Mouse (Mus musculus): Measurements from ENCODE around the gene Plpp3.

Gene Plpp3

DNA sequence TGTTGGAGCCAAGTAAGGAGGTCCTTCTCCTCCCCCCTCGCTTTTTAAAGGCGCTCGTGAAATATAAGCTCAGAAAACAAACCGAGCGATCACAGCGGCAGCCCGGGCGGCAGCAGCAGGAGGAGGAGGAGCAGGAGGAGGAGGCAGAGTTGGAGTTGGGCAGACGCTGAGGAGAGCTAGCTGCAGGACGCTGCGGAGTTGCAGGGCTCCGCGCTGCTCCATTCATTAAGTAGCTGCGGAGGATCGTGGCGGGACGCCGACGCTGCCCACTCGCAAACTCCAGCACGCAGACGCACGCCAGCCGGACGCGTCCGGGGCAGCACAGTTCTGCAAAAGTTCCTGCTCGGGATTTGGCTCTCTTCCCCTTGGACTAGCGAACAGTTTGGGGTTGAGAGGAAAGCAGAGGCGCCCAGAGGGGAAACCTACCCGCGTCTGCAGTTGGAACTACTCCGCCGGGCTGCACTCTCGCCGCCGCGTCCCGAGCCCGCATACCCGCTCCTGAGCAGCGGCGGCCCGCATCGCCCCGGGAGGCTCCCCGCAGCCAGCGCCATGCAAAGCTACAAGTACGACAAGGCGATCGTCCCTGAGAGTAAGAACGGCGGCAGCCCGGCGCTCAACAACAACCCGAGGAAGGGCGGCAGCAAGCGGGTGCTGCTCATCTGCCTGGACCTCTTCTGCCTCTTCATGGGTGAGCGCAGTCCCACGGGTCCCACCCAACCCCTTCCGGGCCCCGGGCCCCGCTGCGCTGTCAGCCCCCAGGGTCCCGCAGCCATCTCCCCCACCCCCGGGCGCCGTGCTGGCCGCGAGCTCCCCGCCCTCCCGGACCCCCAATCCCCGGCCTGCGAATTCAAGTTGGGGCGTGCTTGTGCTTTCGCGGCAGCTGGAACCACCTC, at the start of gene Plpp3:
Gene Plpp3, plus strand, starts transcription at position 72 of the 893 bp plus-strand sequence.
- DNase-seq (ENCODE audit: low spot score) = peak; percentile 85

DNA sequence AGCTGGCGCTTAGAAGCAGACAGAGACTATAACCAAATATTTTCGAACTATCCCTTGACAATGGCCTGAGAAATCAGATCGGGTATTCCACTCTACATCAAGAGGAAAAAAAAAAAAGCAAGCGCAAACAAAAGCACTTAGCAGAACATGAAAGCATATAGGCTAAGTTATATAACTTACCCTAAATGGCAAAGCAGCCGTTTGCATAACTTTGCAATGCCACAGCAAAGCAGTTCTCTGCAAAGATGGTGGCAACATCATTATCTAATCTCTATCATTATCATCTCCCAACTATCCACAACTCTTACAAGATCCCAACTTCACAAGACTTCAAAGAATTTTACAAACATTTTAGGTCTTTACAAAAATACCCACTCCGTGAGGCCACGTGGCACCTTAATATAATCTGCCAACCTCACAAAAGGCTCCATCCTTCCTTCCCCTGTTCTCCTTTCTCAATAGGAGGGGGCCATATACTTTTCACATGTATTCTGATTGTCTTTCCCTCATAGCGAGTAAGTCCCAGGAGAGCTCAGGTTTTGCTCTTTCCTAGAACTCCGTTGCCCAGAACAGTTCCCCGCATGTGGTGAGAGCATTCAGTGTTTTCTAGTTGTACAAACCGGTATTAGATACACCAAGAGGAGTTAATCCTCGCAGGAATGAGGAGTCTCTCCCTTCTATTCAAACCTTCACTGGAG, 49.1 kb upstream of the Plpp3 start:
- no peak for DNase-seq (ENCODE audit: low spot score)

DNA sequence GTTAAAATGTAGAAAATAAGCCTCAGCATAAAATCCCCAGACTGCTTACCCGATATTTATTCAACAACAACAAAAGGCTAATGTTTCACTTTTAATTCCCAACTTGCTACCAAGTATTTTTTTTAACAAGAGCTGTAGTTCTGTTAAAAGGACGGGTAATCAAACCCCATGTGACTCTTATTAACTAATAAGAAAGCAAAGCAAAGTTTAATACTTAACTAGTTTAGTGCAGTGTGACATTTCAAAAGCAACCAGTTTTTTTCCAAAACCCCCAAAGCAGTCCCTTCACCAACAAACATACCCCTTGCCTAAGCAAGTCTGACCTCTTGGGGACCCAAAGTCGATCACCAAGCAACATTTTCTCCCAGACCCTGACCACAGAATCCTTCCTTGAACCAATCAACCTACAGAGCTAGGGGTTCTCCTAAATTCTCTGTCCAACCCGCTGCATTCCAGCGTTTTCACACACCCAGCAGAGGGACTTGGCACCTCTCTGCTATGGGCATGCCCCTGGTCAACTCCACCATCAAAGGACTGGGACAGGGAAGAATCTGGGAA, 48.4 kb upstream of the Plpp3 start:
- DNase-seq (ENCODE audit: low spot score) = no peak

DNA sequence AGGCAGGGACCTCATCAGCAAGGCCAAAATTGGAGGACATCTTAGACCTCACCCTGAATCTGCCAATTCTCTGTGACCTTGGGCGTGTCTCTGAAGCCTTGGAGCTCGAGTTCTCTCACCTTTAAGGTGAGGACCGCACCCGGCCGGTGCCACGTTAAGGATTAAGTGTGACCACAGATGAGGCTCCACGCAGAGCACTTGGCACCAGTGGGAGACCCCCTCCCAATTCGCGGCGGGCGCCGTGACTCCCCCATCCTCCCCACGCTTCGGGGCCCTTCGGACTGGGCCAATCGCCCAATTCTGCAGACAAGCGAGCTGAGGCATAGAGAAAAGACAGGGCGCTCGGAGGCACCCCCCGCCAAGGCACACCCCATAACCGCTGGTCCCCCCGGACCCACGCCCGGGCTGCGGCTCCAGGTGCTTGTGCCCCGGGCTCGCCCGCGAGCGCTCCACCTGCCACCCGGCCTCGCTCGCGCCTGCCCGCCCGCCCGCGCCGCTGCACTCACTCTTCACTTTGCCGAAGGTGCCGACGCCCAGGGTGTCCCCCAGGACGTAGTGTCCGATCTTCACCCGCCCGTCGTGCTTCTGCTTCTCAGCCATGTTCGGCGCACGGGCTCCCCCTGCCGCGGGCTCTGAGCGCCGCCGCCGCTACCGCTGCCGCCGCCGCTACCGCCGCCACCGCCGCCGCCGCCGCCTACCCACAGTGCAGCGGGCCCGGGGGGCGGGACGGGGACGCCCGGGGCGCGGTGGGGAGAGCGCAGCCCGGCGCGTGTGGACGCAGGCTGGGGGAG, 47.8 kb upstream of the Plpp3 start, which contains the start of gene Prkaa2:
Gene Prkaa2, minus strand, starts transcription at position 692 of the 791 bp plus-strand sequence.
- DNase-seq (ENCODE audit: low spot score) = peak; percentile 83

DNA sequence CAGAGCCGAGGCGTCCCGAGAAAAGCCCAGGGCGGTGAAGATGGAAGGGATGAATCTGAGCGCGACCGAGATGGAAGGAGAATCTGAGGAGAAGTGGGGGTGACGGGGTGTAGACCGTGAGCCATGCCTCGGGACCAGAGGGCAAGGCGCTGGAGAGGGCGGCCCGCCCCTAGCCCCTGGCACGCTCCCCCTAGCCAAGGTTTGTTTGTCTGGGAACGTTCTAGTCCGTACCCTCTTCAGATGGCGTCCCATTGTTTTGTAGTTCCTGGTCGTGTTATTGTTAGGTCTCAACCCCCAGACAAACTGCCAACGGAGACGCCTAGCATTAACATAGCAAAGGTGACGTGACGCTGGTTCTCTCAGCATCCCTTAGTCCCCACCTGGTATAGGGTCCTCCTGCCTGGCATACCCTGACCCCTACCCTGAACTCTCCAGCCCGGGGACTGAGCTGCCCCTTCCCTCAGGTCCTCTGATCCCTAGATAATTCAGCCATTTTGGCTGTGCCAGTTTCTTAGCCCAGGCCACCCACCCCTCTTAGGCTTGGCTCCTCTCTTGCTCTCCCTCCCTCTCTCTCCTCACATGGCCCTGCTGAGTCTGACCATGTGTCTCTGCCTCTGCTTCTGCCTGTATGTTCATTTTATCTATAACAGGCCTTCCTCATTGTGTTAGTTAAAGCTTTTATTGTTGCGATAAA, 47.0 kb upstream of the Plpp3 start:
- no peak for DNase-seq (ENCODE audit: low spot score)

DNA sequence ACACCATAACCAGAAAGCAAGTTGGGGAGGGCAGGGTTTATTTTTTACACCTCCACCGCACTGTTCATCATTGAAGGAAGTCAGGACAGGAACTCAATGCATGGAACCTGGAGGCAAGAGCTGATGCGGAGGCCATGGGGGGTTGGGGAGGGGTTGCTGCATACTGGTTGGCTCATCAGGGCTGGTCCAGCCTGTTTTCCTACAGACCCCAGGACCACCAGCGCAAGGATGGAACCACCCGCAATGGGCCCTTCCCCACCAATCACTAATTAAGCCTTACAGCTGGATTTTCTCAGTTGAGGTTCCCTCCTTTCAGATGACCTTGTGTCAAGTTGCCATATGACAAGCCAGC, 46.5 kb upstream of the Plpp3 start:
- no peak for DNase-seq (ENCODE audit: low spot score)

DNA sequence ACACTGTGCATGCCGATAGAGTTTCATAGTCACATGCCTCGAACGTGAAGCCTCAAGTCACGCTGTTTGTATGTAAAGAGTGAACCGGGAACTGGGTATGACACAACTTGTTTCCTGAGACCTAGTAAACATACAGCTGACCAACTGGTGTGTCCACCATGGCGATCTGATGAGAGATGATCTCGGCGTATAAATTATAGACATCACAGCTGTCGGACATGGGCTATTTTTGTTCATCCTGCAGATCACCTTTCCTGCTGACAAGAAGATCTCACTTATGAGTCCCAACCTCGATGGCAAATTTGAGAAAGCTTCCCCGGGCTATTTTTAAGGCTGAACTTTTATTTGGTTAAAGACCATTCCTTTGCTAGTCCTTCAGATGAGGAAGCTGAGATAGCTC, 45.4 kb upstream of the Plpp3 start:
- no peak for DNase-seq (ENCODE audit: low spot score)

DNA sequence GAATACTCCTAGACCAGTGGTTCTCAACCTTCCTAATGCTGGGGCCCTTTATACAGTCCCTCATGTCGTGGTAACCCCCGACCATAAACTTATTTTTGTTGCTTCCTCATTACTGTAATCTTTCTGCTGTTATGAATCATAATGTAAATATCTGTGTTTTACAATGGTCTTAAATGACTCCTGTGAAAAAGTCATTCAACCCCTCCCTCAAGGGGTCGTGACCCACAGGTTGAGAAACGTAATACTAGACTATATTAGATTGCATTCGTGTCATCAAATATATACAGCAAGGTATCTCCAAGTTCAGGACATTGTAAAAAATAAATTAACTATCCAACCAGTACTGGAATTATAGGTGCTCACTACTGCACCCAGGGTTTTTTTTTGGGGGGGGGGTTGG, 44.1 kb upstream of the Plpp3 start:
- no peak for DNase-seq (ENCODE audit: low spot score)

DNA sequence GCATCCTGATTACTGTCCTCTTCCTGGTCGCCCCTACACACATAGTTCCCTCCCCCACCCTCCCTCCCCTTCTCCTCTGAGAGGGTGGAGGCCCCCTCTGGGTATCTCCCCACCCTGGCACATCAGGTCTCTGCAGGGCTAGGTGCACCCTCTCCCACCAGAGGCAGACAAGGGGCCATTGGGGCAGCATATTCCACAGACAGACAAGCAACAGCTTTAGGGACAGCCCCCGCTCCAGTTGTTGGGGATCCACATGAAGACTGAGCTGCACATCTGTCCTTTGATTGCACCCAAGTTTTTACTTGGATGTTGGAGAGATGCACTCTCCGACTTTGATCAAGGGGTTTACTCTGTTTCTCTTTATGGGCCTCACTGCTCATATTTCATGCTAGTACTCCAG, 43.7 kb upstream of the Plpp3 start:
- no peak for DNase-seq (ENCODE audit: low spot score)

DNA sequence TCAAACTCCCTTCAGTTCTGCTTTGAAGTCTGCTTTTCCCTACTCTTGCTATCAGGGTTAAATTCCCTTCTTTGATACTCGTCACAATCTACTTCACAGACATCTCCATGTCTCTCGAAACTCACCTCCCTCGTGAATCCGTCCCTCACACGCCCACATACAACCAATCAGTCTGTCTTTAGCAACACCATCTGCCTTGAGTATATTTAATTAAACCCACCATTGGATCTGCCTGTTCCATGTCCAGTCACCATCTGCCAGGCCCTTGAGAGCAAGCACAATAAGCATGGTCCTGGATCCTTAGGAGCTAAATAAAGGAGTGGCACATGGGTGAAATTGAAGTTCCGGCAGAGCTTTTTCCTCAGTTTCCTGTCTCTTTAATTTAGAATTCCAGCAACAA, 36.1 kb upstream of the Plpp3 start:
- no peak for DNase-seq (ENCODE audit: low spot score)

DNA sequence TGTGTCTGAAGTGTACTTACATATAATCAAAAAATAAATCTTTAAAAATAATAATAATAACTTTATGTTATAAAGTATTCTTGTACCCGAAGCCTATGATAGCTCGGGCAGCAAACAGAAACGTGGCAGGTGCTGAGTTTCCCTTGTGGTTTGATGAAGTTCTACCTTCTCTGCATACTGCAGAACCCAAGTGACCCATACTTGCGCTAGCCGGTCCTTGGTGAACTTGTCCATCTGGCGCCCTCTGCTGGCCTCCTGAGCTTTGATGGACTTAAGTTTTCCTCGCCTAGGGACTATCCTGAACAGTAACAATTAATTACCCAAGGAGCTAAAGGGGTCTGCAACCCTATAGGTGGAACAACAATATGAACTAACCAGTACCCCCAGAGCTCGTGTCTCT, 34.7 kb upstream of the Plpp3 start:
- peak; percentile 67 for DNase-seq (ENCODE audit: low spot score)

DNA sequence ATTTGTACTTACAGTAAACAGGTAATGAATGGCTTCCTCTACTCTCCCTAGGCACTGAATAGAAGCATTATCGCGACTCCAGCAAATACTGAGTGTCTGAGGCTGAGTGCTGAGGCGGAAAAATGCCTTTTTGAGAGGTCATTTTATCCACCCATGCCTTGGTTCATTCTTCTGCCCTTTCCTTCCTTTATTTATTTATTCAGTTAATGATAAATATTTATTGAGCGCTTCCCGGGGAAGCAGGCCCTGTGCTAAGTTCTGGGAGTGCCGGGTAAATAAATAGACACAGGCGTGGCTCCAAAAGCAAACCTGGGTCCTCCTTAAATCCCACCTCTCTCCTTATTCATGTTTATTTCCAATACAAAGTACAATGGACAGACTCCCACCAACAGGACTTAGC, 27.9 kb upstream of the Plpp3 start:
- no peak for DNase-seq (ENCODE audit: low spot score)

DNA sequence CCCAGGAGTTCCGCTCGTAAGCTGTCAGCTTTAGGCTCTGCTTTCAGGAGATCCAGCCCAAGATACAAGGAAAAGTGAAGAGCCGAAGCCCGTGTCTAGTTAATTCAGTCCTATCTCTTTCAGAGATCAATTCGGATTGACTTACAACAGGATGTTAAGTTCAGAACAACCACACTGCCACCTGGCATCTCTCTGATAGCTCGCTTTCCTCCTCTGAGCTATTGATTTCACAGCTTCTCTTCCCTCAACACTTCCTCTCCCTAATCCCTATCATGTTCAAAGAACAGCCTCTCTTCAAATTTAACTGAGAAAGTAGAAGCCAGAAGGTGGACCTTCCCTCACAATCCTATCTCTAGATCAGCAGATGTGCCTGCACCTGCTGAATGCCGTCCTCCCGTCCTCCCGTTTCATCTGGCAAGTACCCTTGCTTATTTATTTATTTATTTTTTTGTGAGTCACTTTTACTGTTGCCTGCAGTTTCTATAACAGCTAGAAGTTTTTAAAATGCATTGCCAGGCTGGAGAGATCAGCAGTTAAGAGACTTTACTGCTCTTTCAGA, 25.3 kb upstream of the Plpp3 start:
- no peak for DNase-seq (ENCODE audit: low spot score)

DNA sequence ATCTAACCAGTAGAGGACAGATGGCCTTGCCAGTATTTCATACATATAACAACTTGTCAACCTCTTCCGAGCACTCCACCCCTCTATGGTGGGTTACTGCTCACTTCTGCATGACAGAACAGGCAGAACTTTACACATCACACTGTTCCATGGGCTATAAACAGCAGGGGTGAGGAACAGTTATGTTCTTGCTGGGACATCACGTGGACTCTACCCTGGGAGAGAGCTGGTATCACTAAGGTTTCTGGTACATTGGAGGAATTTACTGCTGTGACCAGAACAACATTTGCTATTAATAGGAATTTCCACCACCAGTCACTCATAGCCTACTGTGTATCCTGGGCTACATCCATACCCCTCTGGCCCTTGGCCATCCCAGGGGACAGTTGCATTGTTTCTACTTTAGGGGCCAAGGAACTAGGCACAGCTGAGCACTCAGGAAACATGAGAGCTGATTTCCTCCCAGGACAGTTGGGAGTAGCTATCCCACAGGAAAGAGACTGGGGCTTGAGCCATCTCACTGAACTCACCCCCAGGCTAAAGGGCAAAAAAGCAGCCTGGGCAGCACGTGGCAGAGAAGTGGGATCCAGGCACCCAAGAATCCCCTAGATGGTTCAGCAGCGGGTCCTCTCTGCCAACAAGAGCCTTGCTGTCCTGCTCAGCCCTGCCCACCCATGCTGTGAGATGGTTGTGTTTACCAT, 23.6 kb upstream of the Plpp3 start:
- no peak for DNase-seq (ENCODE audit: low spot score)

DNA sequence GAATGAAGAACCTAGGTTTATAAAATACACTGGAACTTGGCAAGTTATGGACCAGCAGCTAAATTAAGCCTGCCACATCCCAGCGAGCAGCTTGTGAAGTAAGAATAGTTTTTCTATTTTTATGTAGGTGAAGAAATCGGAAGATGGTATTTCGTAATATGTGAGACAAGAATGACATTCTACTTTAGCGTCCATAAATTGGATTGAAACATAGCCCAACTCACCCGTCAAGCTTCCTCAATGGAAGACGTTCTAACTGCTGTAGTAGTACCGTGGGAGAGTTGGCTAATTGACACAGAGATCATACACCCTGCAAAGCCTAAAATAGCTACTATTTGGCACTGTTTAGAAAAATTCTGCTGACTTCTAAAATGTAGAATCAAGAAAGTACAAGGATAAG, 7.7 kb upstream of the Plpp3 start:
- no peak for DNase-seq (ENCODE audit: low spot score)

DNA sequence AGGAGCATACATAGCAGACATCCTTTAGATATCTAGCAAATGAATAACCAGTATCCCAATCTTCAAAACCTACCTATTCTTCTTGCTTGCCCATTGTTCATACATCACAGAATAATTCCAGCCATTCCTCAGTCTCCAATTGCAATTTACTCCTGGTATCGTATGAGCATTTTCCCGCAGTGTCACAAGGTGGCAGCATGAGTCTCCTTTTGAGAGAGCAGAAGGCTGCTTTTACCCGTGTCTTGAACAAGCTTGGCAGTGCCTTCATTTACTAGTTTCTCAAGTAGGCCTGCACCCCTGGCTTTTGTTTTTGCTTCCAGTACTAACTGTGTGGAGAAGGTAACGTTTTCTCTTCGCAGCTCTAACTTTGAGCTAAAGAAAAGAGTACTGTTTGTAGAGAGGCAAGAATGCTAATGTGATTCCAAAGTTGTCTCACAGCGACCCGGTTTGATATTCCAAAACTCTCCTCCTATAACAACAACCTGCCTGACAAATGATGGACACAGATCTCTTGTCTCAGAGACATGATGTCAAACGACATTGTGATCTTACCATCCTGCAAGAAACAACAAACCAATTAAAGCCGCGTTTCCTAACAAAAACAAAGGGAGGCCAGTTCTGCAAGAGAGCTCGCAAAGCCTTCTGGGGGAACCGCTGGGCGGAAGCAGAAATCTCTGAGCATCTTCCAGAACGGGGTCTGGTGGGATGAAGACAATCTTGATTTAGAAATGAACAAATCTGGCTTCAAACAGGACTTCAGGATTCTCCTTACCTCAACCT, 5.0 kb upstream of the Plpp3 start:
- peak; percentile 70 for DNase-seq (ENCODE audit: low spot score)

DNA sequence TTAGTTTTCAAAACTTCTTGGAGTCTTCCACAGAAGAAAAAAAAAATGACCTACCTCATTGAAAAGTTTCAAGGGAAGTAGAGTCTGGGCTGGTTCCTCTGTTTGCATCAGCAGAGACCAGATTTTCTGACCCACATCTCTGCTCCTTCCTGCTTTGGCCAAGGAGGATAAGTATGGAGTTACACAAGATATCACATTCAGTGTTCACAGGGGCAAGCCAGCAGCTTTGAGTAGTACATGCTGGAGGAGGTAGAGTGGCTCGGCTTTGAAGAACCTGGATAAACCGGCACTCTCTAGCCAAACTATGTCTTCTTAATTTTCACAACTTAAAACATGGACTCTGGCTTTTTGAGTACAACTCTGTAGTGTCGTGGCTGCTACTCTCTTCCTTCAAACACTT, 3.9 kb upstream of the Plpp3 start:
- DNase-seq (ENCODE audit: low spot score) = no peak

DNA sequence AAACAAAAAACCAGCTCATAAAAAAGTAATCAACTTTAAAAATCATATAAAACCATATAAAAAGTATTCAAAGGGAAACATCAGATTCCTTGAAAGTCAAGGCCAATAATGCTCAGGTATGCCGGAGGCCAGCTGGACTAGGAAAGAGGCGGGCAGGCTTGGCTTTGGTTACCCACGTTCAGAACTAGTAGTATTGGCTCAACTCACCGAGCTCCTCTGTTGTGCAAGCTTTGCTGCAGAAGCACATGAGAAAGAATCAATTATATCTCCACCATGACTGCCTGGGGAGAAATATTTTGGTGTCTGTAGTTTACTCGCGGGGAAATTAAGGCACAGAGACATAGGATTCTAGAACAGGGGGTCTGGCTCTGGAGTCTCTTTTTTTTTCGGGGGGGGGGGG, 866 bp upstream of the Plpp3 start:
- DNase-seq (ENCODE audit: low spot score) = no peak

DNA sequence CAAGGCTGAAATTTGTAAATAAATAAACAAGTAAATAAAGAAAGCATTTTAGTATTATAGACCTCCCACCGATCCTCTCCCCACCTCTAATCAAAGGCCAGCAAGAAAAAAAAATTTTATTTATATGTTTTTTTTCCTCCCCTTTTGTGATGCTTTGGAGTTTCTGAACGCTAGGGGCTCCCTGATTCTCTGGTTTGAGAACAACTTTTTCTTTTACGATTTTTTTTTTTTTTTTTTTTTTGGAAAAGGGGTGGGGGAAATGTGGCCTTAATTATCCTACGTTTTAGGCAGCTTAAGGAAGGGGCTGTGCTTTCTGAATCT, 232 bp upstream of the Plpp3 start:
- no peak for DNase-seq (ENCODE audit: low spot score)

DNA sequence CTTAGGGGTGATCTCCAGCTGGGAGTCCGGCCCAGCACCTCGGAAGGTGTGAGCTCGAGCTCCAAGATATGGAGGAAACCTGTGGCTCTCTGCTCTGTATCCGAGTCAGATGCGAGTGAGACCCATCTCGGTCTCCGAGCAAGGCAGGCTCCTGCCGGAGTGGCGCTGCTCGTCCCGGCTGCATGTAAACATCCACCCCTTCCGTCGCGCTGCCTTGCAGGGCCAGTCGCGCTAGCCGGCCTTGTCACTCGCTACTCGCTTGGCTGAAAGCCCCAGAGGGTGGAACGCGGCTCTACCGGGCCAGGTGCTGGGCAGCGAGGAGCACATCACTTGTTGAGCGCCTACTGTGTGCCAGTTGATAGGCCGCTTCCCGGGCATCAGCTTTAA, 1.0 kb downstream of the Plpp3 start:
- peak; percentile 79 for DNase-seq (ENCODE audit: low spot score)

All from ovary, postnatal 36 days (tissue).